Comparison of ENCODE assay signal across 21 mouse cellular contexts in the genomic region with DNA sequence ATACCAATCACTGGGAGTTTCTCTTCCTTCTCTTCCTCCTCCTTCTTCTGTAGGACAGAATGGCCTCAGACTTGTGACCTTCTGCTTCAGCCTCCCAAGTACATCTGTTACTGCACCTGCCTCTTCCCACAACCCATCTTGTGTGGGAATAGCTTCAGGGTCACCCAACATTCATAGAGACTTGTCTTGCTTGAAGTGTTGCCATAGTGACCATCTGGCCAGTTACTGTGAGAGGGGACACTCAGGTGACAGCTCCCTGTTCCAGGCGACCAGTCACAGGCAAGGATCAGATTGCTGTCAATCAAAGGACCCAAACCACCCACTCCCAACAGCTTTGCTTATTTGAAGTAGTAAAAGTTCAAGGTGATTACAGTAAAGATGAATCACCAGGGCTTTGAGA. TPM values are rescaled to one million over a fixed set of nuclear protein-coding genes. Genes with fewer than 3 reads are reported as not detected.
DNase-seq lines count a peak whose midpoint lies in the region; ATAC-seq and TF ChIP-seq lines count a peak whose summit lies in the region.
"Had no signal": no experiment of that assay in that cellular context is flagged by ENCODE, and none has a peak within 500 bp of the region (broad histone marks: within the 10 kb centered on the region; RNA-seq: fewer than 3 reads in every experiment).

No protein-coding gene starts in this region.

- no peak for TF ChIP-seq EP300 in heart, adult 2 months (IDR thresholded peaks at IDR 0.05; ENCODE audit: insufficient read depth, low read depth, low read length)

- H3K36me3 ChIP-seq in kidney, embryonic 14.5 days (ENCODE audit: control insufficient read depth, insufficient read depth, low read length) = no peaks in the 10 kb centered on the region
- no peaks in the 10 kb centered on the region for H3K36me3 ChIP-seq in heart, adult 2 months (ENCODE audit: control insufficient read depth, insufficient read depth, low read length)
- H3K36me3 ChIP-seq: heart, embryonic 15.5 days; liver, embryonic 13.5 days; midbrain, embryonic 12.5 days had no signal

- DNase-seq in kidney, postnatal 25 days = no peak
- DNase-seq in CD4-positive, CD25-positive, alpha-beta regulatory T cell, adult 2 months (ENCODE audit: low read depth, low spot score) = peak; percentile 20
- DNase-seq in adrenal gland, postnatal 14 days = peak; percentile 63
- no peak for DNase-seq in thymus, postnatal 25 days
- DNase-seq in heart, adult 2 months = no peak
- DNase-seq: cerebellum, adult 2 months; cerebellum, postnatal 36 days; embryo, embryonic 11 days; gastrocnemius, postnatal 36 days; heart, postnatal 36 days; kidney, postnatal 10 days; liver, embryonic 13.5 days; lung, embryonic 14.5 days; right cerebral cortex, postnatal 14 days; spleen, adult 18-20 months had no signal

- H3K79me2 ChIP-seq in heart, adult 2 months (replicated peaks; ENCODE audit: control insufficient read depth, insufficient read depth, low read length) = no peaks in the 10 kb centered on the region

- H3K27me3 ChIP-seq in kidney, embryonic 14.5 days (ENCODE audit: control insufficient read depth, insufficient read depth, low read length) = no peaks in the 10 kb centered on the region
- H3K27me3 ChIP-seq in heart, adult 2 months (ENCODE audit: control insufficient read depth, insufficient read depth, low read length) = no peaks in the 10 kb centered on the region
- H3K27me3 ChIP-seq: forebrain, embryonic 13.5 days; heart, embryonic 15.5 days; liver, embryonic 13.5 days; midbrain, embryonic 12.5 days had no signal

- no peak overlapping the region for H3K4me2 ChIP-seq in kidney, embryonic 14.5 days (replicated peaks; ENCODE audit: low read depth, low read length)
- H3K4me2 ChIP-seq: forebrain, embryonic 13.5 days; heart, embryonic 15.5 days; hindbrain, embryonic 14.5 days; liver, embryonic 13.5 days; lung, embryonic 14.5 days; midbrain, embryonic 12.5 days had no signal

- intact Hi-C loops in heart, adult 2 months (cut with DNase I) = no loop called here

- H3K9me3 ChIP-seq in kidney, embryonic 14.5 days (ENCODE audit: control insufficient read depth, low read length) = no peaks in the 10 kb centered on the region
- H3K9me3 ChIP-seq: forebrain, embryonic 13.5 days; heart, embryonic 15.5 days; liver, embryonic 13.5 days; midbrain, embryonic 12.5 days had no signal

- no peak overlapping the region for H3K27ac ChIP-seq in kidney, embryonic 14.5 days (ENCODE audit: low read depth, low read length)
- no peak overlapping the region for H3K27ac ChIP-seq in heart, adult 2 months
- H3K27ac ChIP-seq: forebrain, embryonic 13.5 days; heart, embryonic 15.5 days; hindbrain, embryonic 14.5 days; liver, embryonic 13.5 days; midbrain, embryonic 12.5 days had no signal

- no peak for TF ChIP-seq CTCF in heart, adult 2 months (IDR thresholded peaks at IDR 0.05)

- TF ChIP-seq POLR2A in heart, adult 2 months (IDR thresholded peaks at IDR 0.05; ENCODE audit: insufficient read depth, low read depth, low read length) = no peak

- no peak overlapping the region for H3K9ac ChIP-seq in kidney, embryonic 14.5 days (ENCODE audit: low read depth, low read length)
- H3K9ac ChIP-seq in heart, adult 2 months (ENCODE audit: low read depth, low read length) = no peak overlapping the region
- H3K9ac ChIP-seq: forebrain, embryonic 13.5 days; heart, embryonic 15.5 days; hindbrain, embryonic 14.5 days; liver, embryonic 13.5 days; lung, embryonic 14.5 days; midbrain, embryonic 12.5 days had no signal

- peak; percentile 78; the same call in 1 of the 2 replicates for ATAC-seq in kidney, embryonic 14.5 days (ENCODE audit: low FRiP score, low TSS enrichment)
- peak; percentile 2 for ATAC-seq in CD4-positive, CD25-positive, alpha-beta regulatory T cell, adult 4 months
- ATAC-seq: forebrain, embryonic 13.5 days had no signal

- H3K4me3 ChIP-seq in kidney, embryonic 14.5 days (ENCODE audit: low read length) = no peak overlapping the region
- no peak overlapping the region for H3K4me3 ChIP-seq in heart, adult 2 months
- H3K4me3 ChIP-seq: forebrain, embryonic 13.5 days; heart, embryonic 15.5 days; liver, embryonic 13.5 days; midbrain, embryonic 12.5 days had no signal

- WGBS in kidney, embryonic 14.5 days = 26% methylated on average over 1 of the region's 1 CpGs
- 37% methylated on average over 1 of the region's 1 CpGs for WGBS in heart, adult 2 months

- H3K4me1 ChIP-seq in kidney, embryonic 14.5 days (ENCODE audit: control insufficient read depth, insufficient read depth, low read length) = no peaks in the 10 kb centered on the region
- no peaks in the 10 kb centered on the region for H3K4me1 ChIP-seq in heart, adult 2 months (ENCODE audit: control insufficient read depth, insufficient read depth, low read length)
- H3K4me1 ChIP-seq: forebrain, embryonic 13.5 days; liver, embryonic 13.5 days; midbrain, embryonic 12.5 days had no signal

RNA-seq across cellular contexts. Expression of a gene that starts 34.3 kb away (rescaled TPM):
- polyA plus RNA-seq in kidney, embryonic 14.5 days (2014; fragmentation: Nextera tagmentation; extraction: Ambion mirVana) = 785 and 857 TPM in 2 replicates
- polyA plus RNA-seq in CD4-positive, CD25-positive, alpha-beta regulatory T cell, adult 4 months (2017; shearing (Covaris generic)) = 100 to 1,000 TPM; 210 to 222 TPM
- 257 and 263 TPM in 2 replicates for total RNA-seq in adrenal gland, postnatal 14 days (2021)
- 10 to 100 TPM; 65.8 to 74.6 TPM for total RNA-seq in heart, adult 2 months (2021)
- polyA plus RNA-seq in heart, adult 2 months (2012; rRNA removed) = 27.7 and 43.2 TPM in 2 replicates

Comparison
In these comparisons a context has a peak if more than half of its experiments do, and no peak if none do; other contexts are left out.
1. DNase-seq: peak in CD4-positive, CD25-positive, alpha-beta regulatory T cell, adult 2 months (single experiment) and adrenal gland, postnatal 14 days (single experiment); none in kidney, postnatal 25 days (0 of 2), thymus, postnatal 25 days (single experiment) and heart, adult 2 months (0 of 2).